Mouse (Mus musculus) urinary bladder, postnatal 25 days (tissue): ENCODE measurements around the gene Cdc42se1.

Experiments
- DNase-seq: peaks from one replicate; pipeline ENCODE4 v3.0.0; 2022; ENCODE audit warnings: low spot score

Gene Cdc42se1

GRCm38 (mm10) chr3:95285390-95285789 lies 56.9 kb downstream of the Cdc42se1 start:
- DNase-seq, result no peak
